Mouse (Mus musculus): ENCODE measurements around the gene Artn. TPM values are rescaled to one million over a fixed set of nuclear protein-coding genes. Genes with fewer than 3 reads are reported as not detected.

The Artn gene
- polyA plus RNA-seq, 1 experiment from 2014 or later, result 1.3 TPM

DNA sequence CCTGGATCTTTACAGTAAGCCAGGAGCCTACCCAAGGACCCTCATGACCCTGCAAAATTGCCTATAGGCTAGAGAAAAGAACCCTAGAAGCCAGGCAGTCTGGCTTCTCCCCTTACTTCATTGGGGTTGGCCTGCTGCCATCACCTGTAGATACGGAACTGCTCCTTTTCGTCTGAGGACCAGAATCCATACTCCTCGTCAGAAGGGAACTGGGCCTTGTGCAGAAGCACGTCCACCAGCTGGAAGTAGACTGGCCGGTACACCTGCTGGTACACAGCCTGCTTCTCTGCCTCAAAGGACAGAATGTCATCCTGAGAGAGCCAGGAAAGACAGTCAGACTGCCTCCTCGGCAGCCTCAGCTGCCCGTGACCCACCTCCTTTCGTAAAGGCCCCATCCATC, 24.8 kb downstream of the Artn start:
- H3K4me3 ChIP-seq (ENCODE audit: low read depth, low read length), result no peak overlapping the region
- H3K9me3 ChIP-seq (ENCODE audit: control insufficient read depth, low read length), result no peaks in the 10 kb centered on the region
- no peak overlapping the region for H3K4me2 ChIP-seq (ENCODE audit: low read depth, low read length)
- H3K27ac ChIP-seq (ENCODE audit: low read depth, low read length), result no peak overlapping the region
- no peaks in the 10 kb centered on the region for H3K27me3 ChIP-seq (ENCODE audit: control insufficient read depth, insufficient read depth, low read length)
- no peak for ATAC-seq (ENCODE audit: low read depth)
- H3K36me3 ChIP-seq (ENCODE audit: control insufficient read depth, insufficient read depth, low read length), result peaks cover 46% of the 10 kb centered on the region
- 94% methylated on average over 8 of the region's 8 CpGs for WGBS
- H3K4me1 ChIP-seq (ENCODE audit: control insufficient read depth, insufficient read depth, low read length), result peaks cover 19% of the 10 kb centered on the region
- H3K9ac ChIP-seq (replicated peaks; ENCODE audit: low read depth, low read length), result no peak overlapping the region

GRCm38 (mm10) chr4:117904094-117904493, 25.5 kb downstream of the Artn start:
- Histone ChIP-seq H3K4me1 (ENCODE audit: control insufficient read depth, insufficient read depth, low read length) (peaks cover 12% of the 10 kb centered on the region), H3K27ac (ENCODE audit: low read depth, low read length) (no peak overlapping the region), H3K27me3 (ENCODE audit: control insufficient read depth, insufficient read depth, low read length) (no peaks in the 10 kb centered on the region), H3K36me3 (ENCODE audit: control insufficient read depth, insufficient read depth, low read length) (peaks cover 52% of the 10 kb centered on the region), H3K9me3 (ENCODE audit: control insufficient read depth, low read length) (no peaks in the 10 kb centered on the region), H3K9ac (replicated peaks; ENCODE audit: low read depth, low read length) (no peak overlapping the region), H3K4me3 (ENCODE audit: low read depth, low read length) (no peak overlapping the region), H3K4me2 (ENCODE audit: low read depth, low read length) (no peak overlapping the region)
- ATAC-seq (ENCODE audit: low read depth), result no peak
- 94% methylated on average over 10 of the region's 10 CpGs for WGBS

DNA sequence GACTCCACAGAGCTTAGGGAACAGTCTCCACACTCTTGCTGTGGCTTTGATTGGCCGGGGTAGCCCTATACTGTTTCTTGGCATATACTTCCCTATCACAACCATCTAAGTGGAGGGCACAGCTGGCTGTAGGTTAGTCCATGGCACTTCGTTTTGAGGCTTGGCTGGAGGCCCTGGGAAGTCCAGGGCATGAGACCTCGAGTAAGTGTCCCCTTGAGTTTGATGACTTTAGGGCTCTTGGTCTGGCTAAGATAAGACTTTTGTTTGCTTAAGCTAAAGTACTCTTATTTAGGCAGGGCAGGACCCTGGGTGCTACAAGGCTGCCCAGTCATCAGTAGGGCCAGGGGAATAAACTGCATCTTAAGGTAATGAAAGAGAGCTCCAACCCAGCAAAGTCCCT, 31.5 kb downstream of the Artn start:
- no peaks in the 10 kb centered on the region for H3K4me1 ChIP-seq (ENCODE audit: control insufficient read depth, insufficient read depth, low read length)
- no peak for ATAC-seq (ENCODE audit: low read depth)
- no peak overlapping the region for H3K4me3 ChIP-seq (ENCODE audit: low read depth, low read length)
- WGBS, result 90% methylated on average over 3 of the region's 3 CpGs
- H3K27ac ChIP-seq (ENCODE audit: low read depth, low read length), result no peak overlapping the region
- H3K27me3 ChIP-seq (ENCODE audit: control insufficient read depth, insufficient read depth, low read length), result no peaks in the 10 kb centered on the region
- no peak overlapping the region for H3K9ac ChIP-seq (replicated peaks; ENCODE audit: low read depth, low read length)
- H3K36me3 ChIP-seq (ENCODE audit: control insufficient read depth, insufficient read depth, low read length), result peaks cover 65% of the 10 kb centered on the region
- no peak overlapping the region for H3K4me2 ChIP-seq (ENCODE audit: low read depth, low read length)
- H3K9me3 ChIP-seq (ENCODE audit: control insufficient read depth, low read length), result no peaks in the 10 kb centered on the region

GRCm38 (mm10) chr4:117896031-117896430, 33.5 kb downstream of the Artn start:
- Histone ChIP-seq H3K9ac (replicated peaks; ENCODE audit: low read depth, low read length) (no peak overlapping the region), H3K36me3 (ENCODE audit: control insufficient read depth, insufficient read depth, low read length) (peaks cover 48% of the 10 kb centered on the region)
- no peak for ATAC-seq (ENCODE audit: low read depth)

DNA sequence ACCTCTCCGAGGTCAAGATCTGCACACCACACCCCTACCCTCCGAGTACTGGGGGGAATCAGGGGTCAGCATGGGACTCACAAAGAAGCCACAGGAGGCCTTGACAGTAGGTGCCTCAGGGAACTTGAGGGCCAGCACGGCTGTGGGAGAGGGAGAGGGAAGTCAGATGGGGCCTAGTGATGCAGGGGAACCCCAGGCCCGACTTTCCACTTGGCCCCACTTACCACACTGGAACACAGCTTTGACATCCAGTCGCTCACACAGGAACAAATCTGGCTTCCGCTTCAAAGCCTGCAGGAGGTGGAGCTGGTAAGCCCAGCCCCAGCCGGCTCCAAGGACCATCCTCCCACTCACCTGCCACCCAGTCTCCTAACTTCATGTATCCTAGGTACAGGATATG, 34.2 kb downstream of the Artn start:
- no peak overlapping the region for H3K4me3 ChIP-seq (ENCODE audit: low read depth, low read length)
- peaks cover 7% of the 10 kb centered on the region; the same call in 1 of the 2 replicates for H3K4me1 ChIP-seq (ENCODE audit: control insufficient read depth, insufficient read depth, low read length)
- 78% methylated on average over 7 of the region's 7 CpGs for WGBS

More at GRCm38 (mm10) chr4:117896031-117896430, 33.5 kb downstream of the Artn start:
- H3K4me1 ChIP-seq (ENCODE audit: control insufficient read depth, insufficient read depth, low read length), result peaks cover 6% of the 10 kb centered on the region; the same call in 1 of the 2 replicates
- H3K27me3 ChIP-seq (ENCODE audit: control insufficient read depth, insufficient read depth, low read length), result no peaks in the 10 kb centered on the region
- H3K4me3 ChIP-seq (ENCODE audit: low read depth, low read length), result no peak overlapping the region
- 94% methylated on average over 6 of the region's 6 CpGs for WGBS
- no peaks in the 10 kb centered on the region for H3K9me3 ChIP-seq (ENCODE audit: control insufficient read depth, low read length)
- no peak overlapping the region for H3K27ac ChIP-seq (ENCODE audit: low read depth, low read length)
- no peak overlapping the region for H3K4me2 ChIP-seq (ENCODE audit: low read depth, low read length)

GRCm38 (mm10) chr4:117894601-117895000, 35.0 kb downstream of the Artn start:
- no peak overlapping the region for H3K4me2 ChIP-seq (ENCODE audit: low read depth, low read length)
- WGBS, result 89% methylated on average over 8 of the region's 8 CpGs
- H3K27me3 ChIP-seq (ENCODE audit: control insufficient read depth, insufficient read depth, low read length), result no peaks in the 10 kb centered on the region
- ATAC-seq (ENCODE audit: low read depth), result no peak
- peaks cover 37% of the 10 kb centered on the region for H3K36me3 ChIP-seq (ENCODE audit: control insufficient read depth, insufficient read depth, low read length)
- H3K9ac ChIP-seq (replicated peaks; ENCODE audit: low read depth, low read length), result no peak overlapping the region
- H3K9me3 ChIP-seq (ENCODE audit: control insufficient read depth, low read length), result no peaks in the 10 kb centered on the region
- no peak overlapping the region for H3K27ac ChIP-seq (ENCODE audit: low read depth, low read length)
- no peak overlapping the region for H3K4me3 ChIP-seq (ENCODE audit: low read depth, low read length)
- H3K4me1 ChIP-seq (ENCODE audit: control insufficient read depth, insufficient read depth, low read length), result peaks cover 7% of the 10 kb centered on the region; the same call in 1 of the 2 replicates

More for the DNA sequence above, 34.2 kb downstream of the Artn start:
- H3K9me3 ChIP-seq (ENCODE audit: control insufficient read depth, low read length), result no peaks in the 10 kb centered on the region
- H3K4me2 ChIP-seq (ENCODE audit: low read depth, low read length), result no peak overlapping the region
- H3K27me3 ChIP-seq (ENCODE audit: control insufficient read depth, insufficient read depth, low read length), result no peaks in the 10 kb centered on the region
- H3K27ac ChIP-seq (ENCODE audit: low read depth, low read length), result no peak overlapping the region
- no peak for ATAC-seq (ENCODE audit: low read depth)
- H3K36me3 ChIP-seq (ENCODE audit: control insufficient read depth, insufficient read depth, low read length), result peaks cover 43% of the 10 kb centered on the region
- H3K9ac ChIP-seq (replicated peaks; ENCODE audit: low read depth, low read length), result no peak overlapping the region

- no peak overlapping the region for H3K4me2 ChIP-seq (ENCODE audit: low read depth, low read length)
- no peak for ATAC-seq (ENCODE audit: low read depth)
- 32% methylated on average over 9 of the region's 9 CpGs for WGBS
- H3K27ac ChIP-seq (ENCODE audit: low read depth, low read length), result no peak overlapping the region
- H3K27me3 ChIP-seq (ENCODE audit: control insufficient read depth, insufficient read depth, low read length), result no peaks in the 10 kb centered on the region
- H3K4me3 ChIP-seq (ENCODE audit: low read depth, low read length), result no peak overlapping the region
- no peaks in the 10 kb centered on the region for H3K9me3 ChIP-seq (ENCODE audit: control insufficient read depth, low read length)
- H3K9ac ChIP-seq (replicated peaks; ENCODE audit: low read depth, low read length), result no peak overlapping the region
- peaks cover 7% of the 10 kb centered on the region; the same call in 1 of the 2 replicates for H3K4me1 ChIP-seq (ENCODE audit: control insufficient read depth, insufficient read depth, low read length)
- H3K36me3 ChIP-seq (ENCODE audit: control insufficient read depth, insufficient read depth, low read length), result peaks cover 28% of the 10 kb centered on the region
Measured at GRCm38 (mm10) chr4:117893376-117893775, 36.2 kb downstream of the Artn start.

GRCm38 (mm10) chr4:117891738-117892161, 37.8 kb downstream of the Artn start, which contains the start of gene Dph2:
Gene Dph2 (minus strand): TSS chr4:117892032.
- Histone ChIP-seq H3K27me3 (ENCODE audit: control insufficient read depth, insufficient read depth, low read length) (no peaks in the 10 kb centered on the region), H3K4me2 (ENCODE audit: low read depth, low read length) (peak within 1 kb of the TSS; percentile 89), H3K4me3 (ENCODE audit: low read depth, low read length) (peak within 1 kb of the TSS; percentile 71), H3K9ac (replicated peaks; ENCODE audit: low read depth, low read length) (peak within 1 kb of the TSS; percentile 48), H3K36me3 (ENCODE audit: control insufficient read depth, insufficient read depth, low read length) (peaks cover 17% of the 10 kb centered on the region), H3K27ac (ENCODE audit: low read depth, low read length) (no peak within 1 kb of the TSS), H3K4me1 (ENCODE audit: control insufficient read depth, insufficient read depth, low read length) (peaks cover 10% of the 10 kb centered on the region), H3K9me3 (ENCODE audit: control insufficient read depth, low read length) (no peaks in the 10 kb centered on the region)
- WGBS, result under 1% methylated on average over 21 of the region's 21 CpGs
- peak; percentile 88 for ATAC-seq (ENCODE audit: low read depth)

GRCm38 (mm10) chr4:117890750-117891149, 38.8 kb downstream of the Artn start:
- Histone ChIP-seq H3K4me2 (ENCODE audit: low read depth, low read length) (peak overlapping the region; percentile 89; the same call in 1 of the 2 replicates), H3K27me3 (ENCODE audit: control insufficient read depth, insufficient read depth, low read length) (no peaks in the 10 kb centered on the region), H3K36me3 (ENCODE audit: control insufficient read depth, insufficient read depth, low read length) (peaks cover 17% of the 10 kb centered on the region), H3K9ac (replicated peaks; ENCODE audit: low read depth, low read length) (no peak overlapping the region), H3K4me1 (ENCODE audit: control insufficient read depth, insufficient read depth, low read length) (peaks cover 16% of the 10 kb centered on the region), H3K27ac (ENCODE audit: low read depth, low read length) (no peak overlapping the region), H3K4me3 (ENCODE audit: low read depth, low read length) (no peak overlapping the region), H3K9me3 (ENCODE audit: control insufficient read depth, low read length) (no peaks in the 10 kb centered on the region)
- ATAC-seq (ENCODE audit: low read depth), result no peak
- 78% methylated on average over 8 of the region's 8 CpGs for WGBS
